Mouse (Mus musculus): ENCODE data around the gene Lingo1.

DNA sequence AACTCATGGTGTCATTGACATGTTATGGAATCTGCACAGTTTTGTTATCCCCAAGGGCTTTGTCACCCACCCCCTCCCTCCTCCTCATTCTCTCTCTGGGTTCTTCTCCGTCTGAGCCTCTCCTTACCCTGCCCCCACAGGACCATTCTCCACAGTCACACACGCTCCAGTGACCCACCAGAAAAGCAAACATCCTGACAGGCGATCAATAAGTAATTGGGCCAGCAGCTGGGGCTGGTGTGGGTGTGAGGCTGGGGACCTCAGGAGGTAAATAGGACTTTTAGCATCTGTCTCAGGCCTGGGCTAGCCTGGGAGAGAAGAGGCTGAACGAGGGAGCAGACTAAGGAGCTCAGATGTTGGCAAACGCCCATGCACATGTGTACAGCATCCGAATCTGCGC is 173.5 kb downstream of the Lingo1 start:
- TF ChIP-seq POLR2A (IDR thresholded peaks at IDR 0.05; ENCODE audit: low read depth, low read length): no peak
- no peak for TF ChIP-seq ETS1 (conservative IDR thresholded peaks at IDR 0.05; ENCODE audit: low read depth, low read length)
- no peak for TF ChIP-seq BHLHE40 (IDR thresholded peaks at IDR 0.05; ENCODE audit: low read depth, low read length)
- no peak for TF ChIP-seq MAX (IDR thresholded peaks at IDR 0.05; ENCODE audit: low read length)
- no peak for TF ChIP-seq SIN3A (IDR thresholded peaks at IDR 0.05; ENCODE audit: low read length)
- TF ChIP-seq CTCF (conservative IDR thresholded peaks at IDR 0.05 in 1 of 2, IDR thresholded peaks at IDR 0.05 in 1 of 2; ENCODE audit: low read depth in 2 of 2, low read length in 2 of 2): no peak
- no peak for TF ChIP-seq NELFE (IDR thresholded peaks at IDR 0.05; ENCODE audit: low read depth, low read length)
- no peak for TF ChIP-seq MAFK (IDR thresholded peaks at IDR 0.05; ENCODE audit: insufficient replicate concordance, low read length)
- no peak for TF ChIP-seq ZKSCAN1 (IDR thresholded peaks at IDR 0.05; ENCODE audit: borderline replicate concordance, low read depth, low read length)
- no peak for TF ChIP-seq RAD21 (IDR thresholded peaks at IDR 0.05; ENCODE audit: low read depth, low read length)
